ENCODE assay signal across 8 mouse cellular contexts in genomic region chr3:146044977-146045376, GRCm38 (mm10). TPM values are rescaled to one million over a fixed set of nuclear protein-coding genes. Genes with fewer than 3 reads are reported as not detected.
DNase-seq lines count a peak whose midpoint lies in the region; ATAC-seq and TF ChIP-seq lines count a peak whose summit lies in the region.

No protein-coding gene starts in this region.

- no peak for TF ChIP-seq EP300 in heart, adult 2 months (IDR thresholded peaks at IDR 0.05; ENCODE audit: insufficient read depth, low read depth, low read length)

- no peaks in the 10 kb centered on the region for H3K79me2 ChIP-seq in heart, adult 2 months (replicated peaks; ENCODE audit: control insufficient read depth, insufficient read depth, low read length)

- no peak for TF ChIP-seq POLR2A in heart, adult 2 months (IDR thresholded peaks at IDR 0.05; ENCODE audit: insufficient read depth, low read depth, low read length)

- intact Hi-C loops in heart, adult 2 months (cut with DNase I), result no loop called here

- no peaks in the 10 kb centered on the region for H3K9me3 ChIP-seq in midbrain, embryonic 10.5 days (replicated peaks)
- no peaks in the 10 kb centered on the region for H3K9me3 ChIP-seq in midbrain, embryonic 14.5 days (ENCODE audit: control insufficient read depth, low read length)
- no peaks in the 10 kb centered on the region for H3K9me3 ChIP-seq in heart, embryonic 11.5 days (replicated peaks; ENCODE audit: control insufficient read depth, low read length)

- no peak for TF ChIP-seq CTCF in heart, adult 2 months (IDR thresholded peaks at IDR 0.05)

- no peaks in the 10 kb centered on the region for H3K27me3 ChIP-seq in heart, adult 2 months (ENCODE audit: control insufficient read depth, insufficient read depth, low read length)
- H3K27me3 ChIP-seq in midbrain, embryonic 10.5 days (ENCODE audit: low read depth, poor library complexity, severe bottlenecking), result peaks cover 7% of the 10 kb centered on the region
- no peaks in the 10 kb centered on the region for H3K27me3 ChIP-seq in midbrain, embryonic 14.5 days (ENCODE audit: control insufficient read depth, insufficient read depth, low read length)
- H3K27me3 ChIP-seq in heart, embryonic 11.5 days (ENCODE audit: control insufficient read depth, insufficient read depth, low read length), result no peaks in the 10 kb centered on the region

- no peaks in the 10 kb centered on the region for H3K36me3 ChIP-seq in heart, adult 2 months (ENCODE audit: control insufficient read depth, insufficient read depth, low read length)
- H3K36me3 ChIP-seq in midbrain, embryonic 10.5 days, result no peaks in the 10 kb centered on the region
- H3K36me3 ChIP-seq in midbrain, embryonic 14.5 days (ENCODE audit: control insufficient read depth, insufficient read depth, low read length), result no peaks in the 10 kb centered on the region
- H3K36me3 ChIP-seq in heart, embryonic 11.5 days (ENCODE audit: control insufficient read depth, insufficient read depth, low read length), result no peaks in the 10 kb centered on the region

- no peak overlapping the region for H3K9ac ChIP-seq in heart, adult 2 months (ENCODE audit: low read depth, low read length)
- no peak overlapping the region for H3K9ac ChIP-seq in midbrain, embryonic 14.5 days (replicated peaks; ENCODE audit: low read length)
- peak overlapping the region; percentile 56; the same call in 1 of the 2 replicates for H3K9ac ChIP-seq in heart, embryonic 11.5 days (ENCODE audit: low read depth, low read length)

- ATAC-seq in midbrain, embryonic 14.5 days (ENCODE audit: low FRiP score, low TSS enrichment), result no peak
- ATAC-seq in heart, embryonic 11.5 days (replicated peaks; ENCODE audit: insufficient number of reproducible peaks, low FRiP score, low TSS enrichment), result peak; percentile 58

- WGBS in heart, adult 2 months, result 35% methylated on average over 11 of the region's 11 CpGs
- WGBS in midbrain, embryonic 10.5 days, result 65% methylated on average over 11 of the region's 11 CpGs
- WGBS in midbrain, embryonic 14.5 days, result 56% methylated on average over 11 of the region's 11 CpGs
- 13% methylated on average over 11 of the region's 11 CpGs for WGBS in heart, embryonic 11.5 days (ENCODE audit: insufficient replicate concordance)

- DNase-seq in heart, adult 11 months, result peak; percentile 92
- DNase-seq in heart, adult 2 months, result no peak
- DNase-seq in midbrain, embryonic 10.5 days (ENCODE audit: low spot score), result no peak
- no peak for DNase-seq in midbrain, embryonic 14.5 days
- DNase-seq in thymus, postnatal 36 days, result peak; percentile 26 to 50
- DNase-seq in frontal cortex, postnatal 25 days (ENCODE audit: low spot score in 2 of 2), result no peak
- no peak for DNase-seq in left cerebral cortex, adult 11 months (ENCODE audit: low spot score)

- no peaks in the 10 kb centered on the region for H3K4me1 ChIP-seq in heart, adult 2 months (ENCODE audit: control insufficient read depth, insufficient read depth, low read length)
- H3K4me1 ChIP-seq in midbrain, embryonic 10.5 days, result peaks cover 21% of the 10 kb centered on the region
- H3K4me1 ChIP-seq in midbrain, embryonic 14.5 days (ENCODE audit: control insufficient read depth, insufficient read depth, low read length), result no peaks in the 10 kb centered on the region
- H3K4me1 ChIP-seq in heart, embryonic 11.5 days (ENCODE audit: control insufficient read depth, insufficient read depth, low read length), result peaks cover 12% of the 10 kb centered on the region

- no peak overlapping the region for H3K4me3 ChIP-seq in heart, adult 2 months
- no peak overlapping the region for H3K4me3 ChIP-seq in midbrain, embryonic 10.5 days
- H3K4me3 ChIP-seq in midbrain, embryonic 14.5 days (replicated peaks; ENCODE audit: low read depth, low read length), result no peak overlapping the region
- H3K4me3 ChIP-seq in heart, embryonic 11.5 days (ENCODE audit: low read depth, low read length), result no peak overlapping the region

- no peak overlapping the region for H3K27ac ChIP-seq in heart, adult 2 months
- H3K27ac ChIP-seq in midbrain, embryonic 10.5 days (replicated peaks), result peak overlapping the region; percentile 38; the same call in 1 of the 2 replicates
- no peak overlapping the region for H3K27ac ChIP-seq in midbrain, embryonic 14.5 days (replicated peaks; ENCODE audit: low read depth, low read length)
- peak overlapping the region; percentile 73 for H3K27ac ChIP-seq in heart, embryonic 11.5 days (ENCODE audit: low read depth, low read length)

- H3K4me2 ChIP-seq in midbrain, embryonic 14.5 days (ENCODE audit: low read length), result no peak overlapping the region
- H3K4me2 ChIP-seq in heart, embryonic 11.5 days, result peak overlapping the region; percentile 50

RNA-seq across cellular contexts. Expression of gene Syde2, which starts 57.3 kb away (rescaled TPM):
- 10 to 100 TPM; 13.8 to 15.8 TPM for total RNA-seq in heart, adult 2 months (2021)
- polyA plus RNA-seq in heart, adult 2 months (2012; rRNA removed), result 7.5 and 13.4 TPM in 2 replicates
- polyA plus RNA-seq in midbrain, embryonic 10.5 days (2016; fragmentation: Nextera tagmentation; extraction: Ambion mirVana), result 0.53 and 0.95 TPM in 2 replicates
- polyA plus RNA-seq in midbrain, embryonic 14.5 days (2014; fragmentation: Nextera tagmentation; extraction: Ambion mirVana), result 0.50 and 0.62 TPM in 2 replicates
- 5.3 and 5.8 TPM in 2 replicates for polyA plus RNA-seq in heart, embryonic 11.5 days (2014; fragmentation: Nextera tagmentation; extraction: Ambion mirVana)

Comparison
In these comparisons a context has a peak if more than half of its experiments do, and no peak if none do; other contexts are left out.
1. DNase-seq: peak in heart, adult 11 months (single experiment) and thymus, postnatal 36 days (2 of 2); none in heart, adult 2 months (0 of 2), midbrain, embryonic 10.5 days (single experiment), midbrain, embryonic 14.5 days (single experiment), frontal cortex, postnatal 25 days (0 of 2) and left cerebral cortex, adult 11 months (single experiment).
2. H3K27ac ChIP-seq: peak in midbrain, embryonic 10.5 days (single experiment) and heart, embryonic 11.5 days (single experiment); none in heart, adult 2 months (single experiment) and midbrain, embryonic 14.5 days (single experiment).